Mouse (Mus musculus) myocyte (in vitro differentiated cells): ENCODE measurements around the gene Pdcd5. TPM values are rescaled to one million over a fixed set of nuclear protein-coding genes. Genes with fewer than 3 reads are reported as not detected.

Experiments
- H3K27me3 ChIP-seq: one replicate; pipeline ENCODE4 v1.6.1; 2011; ENCODE audit not compliant: control insufficient read depth, insufficient read depth, insufficient read length
- H3K36me3 ChIP-seq: one replicate; pipeline ENCODE4 v1.6.1; 2011; ENCODE audit not compliant: control insufficient read depth, insufficient read depth
- H3K4me2 ChIP-seq: one replicate; pipeline ENCODE4 v1.6.1; 2011; ENCODE audit warnings: low read depth, control low read depth
- H3K4me3 ChIP-seq: one replicate; pipeline ENCODE4 v1.5.1; 2011; ENCODE audit warnings: mild to moderate bottlenecking, control low read depth, moderate library complexity
- H3K79me2 ChIP-seq: one replicate; pipeline ENCODE4 v1.6.1; 2011; ENCODE audit not compliant: control insufficient read depth, insufficient read depth
- H3ac ChIP-seq: one replicate; pipeline ENCODE4 v1.6.1; 2011; ENCODE audit not compliant: control insufficient read depth, insufficient read length
- CEBPB ChIP-seq: IDR thresholded peaks from 2 replicates; pipeline ENCODE4 v1.6.1; 2011; ENCODE audit warnings: mild to moderate bottlenecking, moderate library complexity; ENCODE audit not compliant: poor library complexity, insufficient read depth, severe bottlenecking
- E2F4 ChIP-seq: IDR thresholded peaks from one replicate; pipeline ENCODE4 v1.6.1; 2011; ENCODE audit warnings: mild to moderate bottlenecking, control low read depth, moderate library complexity; ENCODE audit not compliant: insufficient read depth
- MAX ChIP-seq: IDR thresholded peaks from one replicate; pipeline ENCODE4 v1.6.1; 2011; ENCODE audit warnings: low read depth, mild to moderate bottlenecking, control low read depth
- MYOD1 ChIP-seq, 3 experiments: IDR thresholded peaks; one replicate each; pipeline ENCODE4 v1.6.1; 2011; ENCODE audit warnings: control low read depth in 2 of 3, low read depth in 2 of 3, mild to moderate bottlenecking in 2 of 3, moderate library complexity in 1 of 3; ENCODE audit not compliant: insufficient read length in 2 of 3, control insufficient read depth in 1 of 3
- MYOG ChIP-seq, 3 experiments: IDR thresholded peaks; one replicate each; pipeline ENCODE4 v1.6.1; 2011; ENCODE audit warnings: control low read depth in 2 of 3, low read depth in 2 of 3, mild to moderate bottlenecking in 2 of 3; ENCODE audit not compliant: insufficient read length in 2 of 3, control insufficient read depth in 1 of 3, insufficient read depth in 1 of 3
- POLR2A ChIP-seq: IDR thresholded peaks from one replicate; pipeline ENCODE4 v1.6.1; 2011; ENCODE audit warnings: low read depth, mild to moderate bottlenecking, control low read depth, moderate library complexity; ENCODE audit not compliant: insufficient read length
- POLR2AphosphoS2 ChIP-seq: IDR thresholded peaks from one replicate; pipeline ENCODE4 v1.6.1; 2011; ENCODE audit warnings: low read depth, control low read depth; ENCODE audit not compliant: insufficient read length
- REST ChIP-seq: IDR thresholded peaks from one replicate; pipeline ENCODE4 v1.6.1; 2011; ENCODE audit warnings: mild to moderate bottlenecking, control low read depth, moderate library complexity; ENCODE audit not compliant: insufficient read depth, insufficient read length
- SRF ChIP-seq: IDR thresholded peaks from one replicate; pipeline ENCODE4 v1.6.1; 2011; ENCODE audit warnings: low read depth; ENCODE audit not compliant: control insufficient read depth, insufficient read length
- TCF12 ChIP-seq: IDR thresholded peaks from one replicate; pipeline ENCODE4 v1.6.1; 2011; ENCODE audit warnings: mild to moderate bottlenecking, control low read depth; ENCODE audit not compliant: poor library complexity, insufficient read depth, severe bottlenecking
- TCF3 ChIP-seq: IDR thresholded peaks from one replicate; pipeline ENCODE4 v1.6.1; 2011; ENCODE audit warnings: low read depth, control low read depth; ENCODE audit not compliant: insufficient read length
- USF1 ChIP-seq: IDR thresholded peaks from one replicate; pipeline ENCODE4 v1.6.1; 2011; ENCODE audit warnings: low read depth, mild to moderate bottlenecking, control low read depth, moderate library complexity
- polyA plus RNA-seq: library from polyadenylated mRNA; unstranded; fragments of >200 nt; fragmentation: generic; extraction: Trizol; gene quantifications from one replicate; pipeline ENCODE4 v1.2.1, GENCODE M21; 2012; ENCODE audit warnings: missing spikeins

Pdcd5 gene
- polyA plus RNA-seq, 1 experiment = 160 TPM

DNA sequence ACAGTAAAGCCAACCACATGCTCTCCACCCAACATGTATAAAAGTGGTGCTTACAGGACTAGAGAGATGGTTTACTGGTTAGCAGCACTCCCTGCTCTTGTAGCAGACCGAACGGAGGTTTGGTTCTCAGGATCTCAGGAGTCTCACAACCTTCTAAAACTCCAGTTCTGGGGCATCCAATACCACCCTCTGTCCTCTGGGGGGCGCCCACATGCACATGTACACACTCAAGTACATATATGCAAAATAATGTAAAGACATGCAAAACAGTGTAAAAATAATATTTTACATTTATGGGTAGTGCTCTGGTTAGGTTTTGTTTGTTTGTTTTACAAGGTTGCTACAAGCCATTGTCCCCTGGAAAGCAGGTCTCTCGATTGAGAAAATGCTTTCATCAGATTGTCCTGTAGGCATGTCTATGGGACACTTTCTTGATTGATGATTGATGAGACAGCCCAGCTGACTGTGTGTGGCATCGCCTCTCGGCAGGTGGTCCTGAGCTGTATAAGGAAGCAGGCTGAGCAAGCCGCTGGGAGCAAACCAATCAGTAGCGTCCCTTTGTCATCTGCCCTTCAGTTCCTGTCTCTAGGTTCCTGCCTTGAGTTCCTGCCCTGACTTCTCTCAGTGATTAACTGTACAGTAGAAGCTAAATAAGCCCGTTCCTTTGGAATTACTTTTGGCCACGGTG, 4.4 kb upstream of the Pdcd5 start:
- TF ChIP-seq CEBPB (no peak), MYOD1 (IDR thresholded peaks at IDR 0.05; ENCODE audit: control insufficient read depth in 1 of 3, insufficient read length in 2 of 3, low read depth in 2 of 3) (no peak), TCF3 (no peak), MAX (no peak), SRF (no peak)
- Histone ChIP-seq H3K79me2 (peaks cover under 1% of the 10 kb centered on the region), H3K27me3 (peaks cover 14% of the 10 kb centered on the region), H3K4me3 (no peak overlapping the region), H3K36me3 (no peaks in the 10 kb centered on the region), H3ac (no peak overlapping the region), H3K4me2 (peak overlapping the region; percentile 70)

DNA sequence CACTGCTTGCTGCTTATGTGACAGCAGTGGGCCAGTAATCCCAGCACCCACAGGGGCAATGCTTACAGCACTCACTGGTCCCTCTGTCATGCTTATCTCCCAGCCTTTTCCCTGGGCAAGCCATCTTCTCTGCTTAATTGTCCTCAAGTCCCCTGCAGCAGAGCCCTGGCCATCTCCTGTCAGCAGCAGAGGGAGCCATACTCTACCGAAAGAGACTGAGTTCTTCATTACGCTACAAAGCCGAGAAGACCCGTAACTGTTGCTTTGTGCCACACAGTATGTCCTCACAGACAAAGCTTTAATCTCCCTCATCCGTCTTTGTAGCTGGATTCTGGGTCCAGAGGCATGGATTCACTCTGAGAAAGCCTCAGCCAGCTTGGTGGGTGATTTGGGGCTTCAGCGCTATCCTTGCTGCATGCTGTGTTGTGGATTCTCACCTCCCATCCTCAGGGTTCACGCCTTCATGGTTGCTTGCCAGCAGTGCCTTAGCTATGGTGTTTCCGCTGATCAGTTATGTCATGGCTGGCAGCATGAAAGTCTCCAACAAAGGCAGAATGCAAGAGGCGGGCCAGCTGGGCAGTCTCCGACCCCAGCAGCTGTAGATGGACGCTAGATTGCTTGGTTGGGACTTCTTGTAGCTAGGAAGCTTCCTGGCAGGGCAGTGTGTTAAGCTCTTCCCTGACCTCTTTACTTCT, 3.5 kb upstream of the Pdcd5 start:
- Histone ChIP-seq H3K79me2 (peaks cover 10% of the 10 kb centered on the region), H3ac (no peak overlapping the region), H3K4me3 (no peak overlapping the region)

GRCm38 (mm10) chr7:35649071-35649470, 1.8 kb upstream of the Pdcd5 start:
- TF ChIP-seq CEBPB = no peak
- TF ChIP-seq USF1 = no peak
- no peak for TF ChIP-seq MAX
- no peak for TF ChIP-seq POLR2AphosphoS2
- TF ChIP-seq TCF12 = no peak
- no peak for TF ChIP-seq POLR2A
- no peak for TF ChIP-seq TCF3
- no peak for TF ChIP-seq E2F4
- TF ChIP-seq MYOG (IDR thresholded peaks at IDR 0.05; ENCODE audit: control insufficient read depth in 1 of 3, insufficient read depth in 1 of 3, insufficient read length in 2 of 3, low read depth in 2 of 3) = no peak
- TF ChIP-seq SRF = no peak
- Histone ChIP-seq H3K4me3 (no peak overlapping the region), H3K4me2 (peak overlapping the region; percentile 19)

More for the DNA sequence above, 3.5 kb upstream of the Pdcd5 start:
- H3K27me3 ChIP-seq = peaks cover 12% of the 10 kb centered on the region
- H3K36me3 ChIP-seq = no peaks in the 10 kb centered on the region
- TF ChIP-seq USF1 (no peak), MYOD1 (IDR thresholded peaks at IDR 0.05; ENCODE audit: control insufficient read depth in 1 of 3, insufficient read length in 2 of 3, low read depth in 2 of 3) (no peak), POLR2AphosphoS2 (no peak), MYOG (IDR thresholded peaks at IDR 0.05; ENCODE audit: control insufficient read depth in 1 of 3, insufficient read depth in 1 of 3, insufficient read length in 2 of 3, low read depth in 2 of 3) (no peak), SRF (no peak), TCF12 (no peak), POLR2A (no peak), MAX (no peak), TCF3 (no peak), E2F4 (no peak), REST (no peak), CEBPB (no peak)
- peak overlapping the region; percentile 70 for H3K4me2 ChIP-seq

GRCm38 (mm10) chr7:35648239-35649069, 1.1 kb upstream of the Pdcd5 start:
- Histone ChIP-seq H3K36me3 (peaks cover 13% of the 10 kb centered on the region), H3K4me3 (no peak overlapping the region), H3ac (no peak overlapping the region), H3K27me3 (no peaks in the 10 kb centered on the region), H3K79me2 (peaks cover 12% of the 10 kb centered on the region), H3K4me2 (peak overlapping the region; percentile 19)
- no peak for TF ChIP-seq MYOD1 (IDR thresholded peaks at IDR 0.05; ENCODE audit: control insufficient read depth in 1 of 3, insufficient read length in 2 of 3, low read depth in 2 of 3)
- TF ChIP-seq MYOG (IDR thresholded peaks at IDR 0.05; ENCODE audit: control insufficient read depth in 1 of 3, insufficient read depth in 1 of 3, insufficient read length in 2 of 3, low read depth in 2 of 3) = no peak
- TF ChIP-seq REST = no peak
- no peak for TF ChIP-seq E2F4
- no peak for TF ChIP-seq SRF
- no peak for TF ChIP-seq POLR2AphosphoS2

More at GRCm38 (mm10) chr7:35649071-35649470, 1.8 kb upstream of the Pdcd5 start:
- H3ac ChIP-seq = no peak overlapping the region
- H3K27me3 ChIP-seq = peaks cover 4% of the 10 kb centered on the region
- H3K36me3 ChIP-seq = peaks cover 10% of the 10 kb centered on the region
- peaks cover 12% of the 10 kb centered on the region for H3K79me2 ChIP-seq
